Mouse (Mus musculus) CH12F3 (cell line): ENCODE measurements around the gene Gzmb.
"Not testable (repeated sequence)": the region's sequence is repeated elsewhere in the genome, so short reads cannot be mapped to it uniquely, and the experiment has no call there.

Experiments
- in situ Hi-C: fragments of 300-500 bp; cut with MboI; formaldehyde crosslinking; loops from 2 replicates; pipeline ENCODE4 v1.14.3; 2020; ENCODE audit warnings: low sequenced_read_pairs

Gzmb gene

DNA sequence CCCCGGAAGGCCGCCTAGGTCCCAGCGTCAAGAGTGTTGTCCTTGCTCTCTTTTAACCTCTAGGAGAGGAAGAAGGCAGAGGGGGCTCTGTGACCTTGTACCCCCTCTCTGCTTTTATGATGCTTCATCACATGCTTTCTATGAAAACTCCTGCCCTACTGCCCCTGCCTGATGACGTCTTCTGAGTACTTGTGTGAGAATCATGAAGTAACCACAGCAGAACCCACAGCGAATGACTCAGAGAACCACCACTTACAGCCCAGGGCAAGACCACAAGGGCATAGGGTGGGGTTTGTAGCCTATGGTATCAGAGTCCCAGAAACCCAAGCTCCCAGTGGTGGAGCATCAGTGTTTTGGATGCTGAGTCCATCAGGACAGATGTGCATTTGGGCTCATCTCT lies at the start of gene Gzmb:
TSS of gene Gzmb (minus strand) at position 108 of the 400 bp plus-strand sequence.
- in situ Hi-C loops, result no loop called here

DNA sequence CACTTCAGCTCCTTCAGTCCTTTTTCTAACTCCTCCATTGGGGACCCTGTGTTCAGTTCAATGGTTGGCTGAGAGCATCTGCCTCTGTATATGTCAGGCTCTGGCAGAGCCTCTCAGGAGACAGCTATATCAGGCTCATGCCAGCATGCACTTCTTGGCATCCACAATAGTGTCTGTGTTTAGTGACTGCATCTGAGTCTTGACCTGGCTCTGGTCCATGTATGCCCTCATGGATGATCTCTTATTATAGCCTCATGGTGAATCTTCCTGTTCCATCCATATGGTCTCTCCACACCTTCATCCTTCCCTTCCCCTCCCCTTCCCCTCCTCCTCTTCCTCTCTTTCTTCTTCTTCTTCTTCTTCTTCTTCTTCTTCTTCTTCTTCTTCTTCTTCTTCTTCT lies 49.7 kb upstream of the Gzmb start:
- in situ Hi-C loops, result not testable (repeated sequence)

DNA sequence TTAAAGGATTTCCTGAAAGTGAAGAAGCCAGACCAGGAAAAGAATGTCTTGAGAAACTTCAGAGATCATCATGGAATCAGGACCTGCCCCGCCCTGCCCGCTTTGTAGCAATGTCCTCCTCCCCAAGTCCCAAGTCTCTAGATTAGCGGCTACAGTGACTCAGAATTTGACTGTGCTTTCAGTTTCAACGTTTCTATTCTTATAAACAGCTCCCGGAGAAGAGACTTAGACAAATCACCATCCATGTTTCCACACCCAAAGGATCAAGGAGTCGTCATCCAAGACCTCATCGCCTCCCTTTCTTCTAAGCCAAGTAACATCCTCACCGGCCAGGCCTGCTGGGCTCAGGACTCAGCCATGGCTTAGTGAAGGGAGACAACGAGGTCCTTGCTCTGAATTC lies 48.2 kb upstream of the Gzmb start:
- in situ Hi-C loops, result no loop called here

DNA sequence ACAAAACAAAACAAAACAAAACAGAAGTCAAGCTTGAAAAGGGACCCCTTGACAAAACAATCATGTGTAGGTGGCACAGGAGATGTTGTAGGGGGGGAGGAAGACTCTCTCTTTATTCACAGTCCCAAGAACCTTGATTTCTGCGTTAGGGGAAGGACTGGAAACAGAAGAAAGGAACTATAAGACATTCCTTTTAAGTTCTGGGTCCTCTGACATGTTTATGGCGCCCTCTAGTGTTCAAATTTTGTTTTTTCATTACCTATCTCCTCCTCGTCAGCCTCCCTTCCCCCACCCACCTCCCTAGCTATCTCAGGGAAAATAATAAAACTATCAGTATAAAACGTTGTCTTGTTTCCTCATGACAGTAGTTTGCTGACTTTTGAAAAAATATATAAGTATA lies 42.1 kb upstream of the Gzmb start:
- in situ Hi-C loops, result no loop called here

DNA sequence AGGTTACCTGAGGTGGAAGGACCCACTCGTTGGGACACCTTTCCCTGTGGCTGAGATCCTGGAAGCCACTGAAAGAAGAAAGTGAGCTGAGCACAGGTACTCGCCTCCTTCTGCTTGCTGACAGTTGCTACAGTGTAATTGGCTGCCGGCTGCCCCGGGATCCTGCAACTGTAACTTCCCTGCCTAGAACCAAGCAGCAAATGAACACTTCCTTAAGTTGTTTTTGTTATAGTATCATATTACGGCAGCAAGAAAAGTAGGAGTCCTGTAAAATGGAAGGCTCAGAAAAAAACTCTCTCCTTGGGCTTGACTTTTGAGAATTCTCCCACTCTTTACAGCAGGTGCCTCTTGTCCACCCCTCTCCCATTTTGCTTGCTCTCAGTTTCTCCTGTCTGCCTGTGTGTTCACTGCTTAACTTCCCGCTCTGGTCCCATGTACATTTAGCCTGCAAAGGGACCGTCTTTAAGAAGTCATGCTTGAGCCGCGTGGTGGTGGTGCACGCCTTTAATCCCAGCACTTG lies 41.5 kb upstream of the Gzmb start:
- in situ Hi-C loops, result no loop called here

DNA sequence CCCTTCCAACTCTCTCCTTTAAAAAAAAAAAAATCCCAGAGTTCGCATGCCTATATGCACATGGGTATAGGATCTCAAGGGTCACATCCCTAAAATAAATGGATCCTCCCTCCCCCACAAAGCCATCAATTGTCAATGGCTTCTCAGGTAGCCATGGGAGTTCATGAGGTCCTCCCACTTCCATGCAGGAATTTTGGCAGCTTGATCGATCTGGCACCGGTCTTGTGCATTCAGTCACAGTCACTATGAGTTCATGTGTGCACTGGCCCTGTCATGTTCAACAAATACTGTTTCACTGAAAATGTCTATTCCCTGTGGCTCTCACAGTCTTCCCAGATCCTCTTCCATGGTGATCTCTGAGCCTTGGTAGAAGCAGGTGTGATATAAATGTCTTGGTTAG lies 40.0 kb upstream of the Gzmb start:
- in situ Hi-C loops, result no loop called here

DNA sequence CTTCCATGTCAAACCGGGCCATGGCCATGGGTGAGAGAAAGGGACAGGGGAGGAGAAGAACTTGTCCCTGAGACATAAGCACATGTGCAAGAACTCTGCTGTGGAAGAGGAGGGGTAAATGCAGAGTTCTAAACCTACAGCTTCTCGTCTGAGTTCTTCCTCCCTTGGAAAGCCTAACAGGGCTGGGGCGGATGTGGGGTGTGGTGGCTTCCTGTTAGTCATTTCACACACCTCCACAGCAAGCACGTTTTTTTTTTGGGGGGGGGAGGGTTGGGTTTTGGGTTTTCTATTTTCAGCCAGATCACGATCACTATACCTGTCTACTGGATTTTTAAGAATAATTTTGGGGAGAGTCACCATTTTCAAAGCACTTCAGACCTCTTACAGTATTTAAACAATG lies 34.7 kb upstream of the Gzmb start:
- in situ Hi-C loops, result no loop called here

DNA sequence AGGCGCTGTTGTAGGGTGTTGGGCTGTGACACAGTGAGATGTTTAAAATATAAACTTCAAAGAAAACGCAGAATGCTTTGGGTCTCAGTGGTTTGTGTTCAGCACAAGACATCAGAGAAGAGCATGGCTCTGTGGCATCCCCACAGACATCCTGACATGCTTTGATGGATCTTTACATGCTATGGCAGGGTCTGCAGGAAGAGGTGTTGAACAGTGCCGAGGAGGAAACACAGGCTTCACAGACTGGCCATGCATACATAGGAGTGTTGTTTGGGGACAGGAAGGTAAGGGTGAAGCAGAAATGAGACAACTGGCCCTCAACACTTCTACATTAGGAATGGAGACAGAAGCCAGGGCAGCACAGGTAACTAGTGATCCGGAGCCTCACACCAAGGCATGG lies 34.0 kb upstream of the Gzmb start:
- in situ Hi-C loops, result no loop called here

DNA sequence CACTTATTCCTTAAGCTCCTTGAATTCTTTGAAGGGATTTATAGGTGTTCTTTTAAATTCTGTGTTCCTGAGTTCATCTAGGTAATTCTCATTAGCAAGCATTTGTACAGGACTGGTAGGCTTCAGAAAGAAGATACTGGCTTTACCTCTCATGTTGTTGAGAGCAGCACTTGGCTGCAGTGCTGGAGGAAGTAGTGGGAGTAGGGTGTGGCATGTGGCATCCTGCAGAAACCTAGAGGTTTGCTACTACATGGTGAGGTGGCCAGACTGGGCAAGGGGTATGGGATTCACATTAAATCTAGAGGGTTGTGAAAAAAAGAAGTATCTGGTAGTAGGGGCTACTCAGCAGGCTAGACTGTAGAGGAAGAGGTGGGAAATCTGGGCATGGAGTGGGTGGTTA lies 31.1 kb upstream of the Gzmb start:
- in situ Hi-C loops, result no loop called here

DNA sequence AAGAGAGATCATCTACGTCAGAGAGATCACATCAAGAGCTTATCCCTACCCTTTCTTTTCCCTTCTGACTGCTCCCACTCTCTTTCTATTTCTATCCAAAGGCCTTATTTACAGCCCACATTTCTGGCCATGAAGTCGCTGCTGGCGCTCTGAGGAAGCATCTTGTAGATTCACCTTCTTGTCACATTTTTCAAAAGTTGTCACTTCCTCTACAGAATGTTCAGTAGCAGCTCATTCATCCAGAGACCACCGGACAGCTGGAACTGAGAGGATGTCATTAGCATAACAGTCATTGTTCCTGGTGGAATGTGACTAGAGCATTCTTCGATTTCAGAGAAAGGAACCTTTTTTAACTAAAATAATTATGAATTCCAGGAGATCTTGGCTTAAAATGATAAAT lies 26.6 kb upstream of the Gzmb start:
- in situ Hi-C loops, result no loop called here

DNA sequence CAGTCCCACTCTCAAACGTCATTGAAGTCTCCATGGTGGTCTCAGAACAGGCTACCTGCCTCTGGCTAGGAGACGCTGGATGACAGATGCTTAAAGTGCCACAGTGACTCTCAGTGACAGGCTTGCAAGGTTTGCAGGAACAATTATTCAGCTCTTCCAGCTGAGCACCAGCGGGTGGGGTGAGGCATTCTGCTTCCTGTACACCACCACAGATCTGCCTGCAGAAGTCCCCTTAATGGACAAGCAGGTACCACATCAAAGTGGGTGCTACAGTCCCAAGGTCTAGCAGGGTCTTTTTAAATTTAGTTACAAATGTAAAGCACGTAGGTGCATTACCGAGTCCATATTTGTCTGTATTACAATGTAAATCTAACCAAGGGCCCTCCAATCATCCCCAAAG lies 25.7 kb upstream of the Gzmb start:
- in situ Hi-C loops, result no loop called here

DNA sequence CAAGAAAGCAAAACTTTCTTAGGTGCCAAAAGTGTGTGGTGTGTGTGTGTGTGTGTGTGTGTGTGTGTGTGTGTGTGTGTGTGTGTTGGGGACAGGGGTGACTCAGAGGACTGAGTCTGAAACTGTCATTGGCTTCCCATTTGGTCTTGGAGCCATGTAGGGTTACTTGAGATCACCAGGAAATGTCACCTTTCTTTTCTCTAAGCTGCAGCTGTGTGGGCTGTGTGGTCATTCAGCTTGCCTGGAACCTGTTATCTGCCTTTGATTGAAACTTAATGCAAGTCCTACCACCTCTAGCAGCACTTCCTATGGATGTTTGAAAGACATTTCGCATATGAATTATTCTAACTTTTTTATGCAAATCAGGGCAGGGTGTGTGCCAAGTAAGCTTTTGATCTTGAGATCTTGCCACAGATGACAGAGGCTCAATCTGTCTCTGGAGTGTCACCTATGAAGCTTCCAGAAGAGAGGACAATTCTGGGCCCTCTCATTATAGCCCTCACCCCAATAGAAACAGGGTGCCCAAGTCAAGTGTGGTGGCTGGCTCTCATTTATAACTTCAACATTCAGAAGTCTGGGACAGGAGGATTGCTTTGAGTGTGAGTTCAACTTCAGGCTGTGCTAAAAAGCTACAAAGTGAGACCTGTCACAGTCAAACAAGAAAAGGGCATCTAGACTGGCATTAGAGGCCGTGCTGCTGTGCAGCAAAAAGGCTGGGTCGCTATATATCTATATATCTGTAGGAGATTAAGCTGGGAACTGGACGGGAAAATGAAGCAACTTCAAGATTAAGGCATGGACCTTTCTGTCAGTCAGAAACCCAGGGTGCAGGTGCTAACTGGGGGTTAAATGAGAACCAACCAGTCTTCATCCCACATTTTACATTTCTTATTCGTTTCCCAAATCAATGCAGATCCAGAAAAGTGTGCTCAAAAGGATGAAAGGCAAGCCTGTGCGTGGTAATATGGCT lies 22.6 kb upstream of the Gzmb start:
- in situ Hi-C loops, result no loop called here

DNA sequence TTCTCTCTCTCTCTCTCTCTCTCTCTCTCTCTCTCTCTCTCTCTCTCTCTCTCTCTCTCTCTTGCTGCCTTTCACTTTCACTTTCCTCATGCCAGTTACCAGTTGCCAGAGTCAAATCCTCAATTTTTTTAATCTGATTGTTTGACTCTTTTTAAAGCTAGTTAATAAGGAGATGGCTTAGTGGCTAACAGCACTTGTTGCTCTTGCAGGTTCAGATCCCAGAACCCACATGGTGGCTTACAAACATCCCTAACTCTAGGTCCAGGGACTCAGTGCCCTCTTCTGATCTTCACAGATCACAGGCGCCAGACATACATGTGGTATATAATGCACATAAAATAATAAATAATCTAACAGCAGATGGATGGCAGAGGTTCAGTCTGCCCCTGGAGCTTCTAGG lies 21.8 kb upstream of the Gzmb start:
- in situ Hi-C loops, result no loop called here

DNA sequence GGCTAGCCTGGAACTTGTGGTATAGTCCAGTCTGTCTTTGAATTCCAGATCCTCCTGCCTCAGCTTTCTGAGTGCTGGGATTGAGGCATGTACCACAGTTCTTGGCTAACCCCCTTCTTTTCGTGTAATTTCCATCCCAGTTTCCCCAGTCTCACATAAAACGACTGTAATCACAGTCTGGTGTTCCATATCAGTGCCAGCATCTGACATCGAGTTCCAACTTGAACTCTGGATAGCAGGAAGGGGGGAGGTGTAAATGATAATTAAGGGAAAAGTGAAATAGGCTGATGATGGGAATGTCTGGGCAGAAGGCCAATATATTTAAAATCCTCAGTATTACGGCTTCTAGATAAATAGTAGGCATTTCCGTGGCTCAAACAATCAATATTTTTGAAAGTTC lies 19.0 kb upstream of the Gzmb start:
- in situ Hi-C loops, result no loop called here

DNA sequence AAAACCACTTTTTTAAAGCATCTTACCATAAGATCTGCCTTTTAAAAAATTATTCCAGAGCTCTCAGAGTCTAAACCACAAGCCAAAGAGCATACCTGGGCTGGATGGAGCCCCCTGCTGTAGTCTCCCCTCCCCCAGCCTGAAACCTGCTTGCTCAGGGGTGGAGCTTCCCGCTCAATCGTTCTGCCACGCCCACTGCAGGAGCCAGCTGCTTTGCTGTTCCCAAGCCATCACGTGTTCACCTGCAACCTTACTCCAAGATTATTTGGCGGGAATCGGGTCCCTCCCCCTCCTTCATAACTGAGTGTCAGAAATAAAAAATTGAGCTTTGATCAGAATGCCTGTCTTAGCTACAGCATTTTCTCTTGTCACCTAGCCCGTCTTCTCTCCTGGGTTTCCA lies 16.6 kb upstream of the Gzmb start:
- in situ Hi-C loops, result not testable (repeated sequence)

DNA sequence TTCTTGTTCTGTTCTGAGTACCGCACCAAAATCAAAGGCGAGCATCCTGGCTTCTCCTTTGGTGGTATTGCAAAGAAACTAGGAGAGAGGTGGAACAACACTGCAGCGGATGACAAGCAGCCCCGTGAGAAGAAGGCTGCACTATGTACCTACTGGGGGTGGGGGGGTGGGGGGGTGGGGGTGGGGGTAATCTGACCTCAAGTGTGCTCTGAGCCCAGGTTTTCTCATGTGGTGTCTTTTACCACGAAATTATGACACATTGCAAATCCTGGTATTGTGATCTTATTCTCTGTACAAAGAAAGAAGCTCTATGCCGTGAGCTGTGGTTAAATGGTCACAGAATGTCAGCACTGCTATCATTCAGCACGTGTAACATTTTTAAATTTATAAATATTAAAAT lies 14.0 kb upstream of the Gzmb start:
- in situ Hi-C loops, result not testable (repeated sequence)

DNA sequence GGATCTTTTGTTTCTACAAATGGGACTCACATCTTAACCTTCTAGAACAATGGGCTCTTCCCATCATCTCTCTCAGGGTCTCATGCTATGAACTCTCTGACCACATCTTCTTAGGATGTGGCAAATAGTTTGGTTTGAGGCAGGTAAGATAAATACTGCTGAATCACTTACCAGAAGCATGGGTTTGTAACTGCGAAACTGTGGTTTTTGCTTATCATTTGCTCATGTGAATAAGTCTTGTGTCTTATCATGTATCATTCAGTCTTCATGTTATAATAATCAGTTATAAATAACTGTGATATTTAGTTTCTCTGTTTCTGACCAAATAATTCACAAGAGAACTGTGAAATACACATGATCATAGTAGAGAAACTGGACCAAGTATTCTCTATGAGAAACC lies 4.0 kb upstream of the Gzmb start:
- in situ Hi-C loops, result no loop called here

DNA sequence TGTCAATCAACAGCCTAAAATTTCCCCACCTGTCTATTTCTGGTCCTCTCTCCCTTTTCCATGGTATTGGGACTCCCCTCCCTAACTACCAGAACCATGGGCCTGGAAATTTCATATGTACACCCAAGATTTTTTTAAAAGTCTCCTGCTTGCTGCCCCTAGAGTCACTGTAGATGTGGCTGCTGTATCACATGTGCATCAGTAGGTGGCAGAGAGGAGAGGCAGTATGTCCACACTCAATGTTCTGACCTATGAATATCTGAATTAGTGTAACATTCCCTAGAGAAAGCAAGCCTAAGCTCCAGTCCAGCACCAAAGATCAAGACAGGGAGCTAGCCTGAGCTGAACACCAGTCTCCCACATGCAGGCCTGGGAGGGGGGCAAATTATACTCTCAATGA lies 21.7 kb downstream of the Gzmb start:
- in situ Hi-C loops, result no loop called here

DNA sequence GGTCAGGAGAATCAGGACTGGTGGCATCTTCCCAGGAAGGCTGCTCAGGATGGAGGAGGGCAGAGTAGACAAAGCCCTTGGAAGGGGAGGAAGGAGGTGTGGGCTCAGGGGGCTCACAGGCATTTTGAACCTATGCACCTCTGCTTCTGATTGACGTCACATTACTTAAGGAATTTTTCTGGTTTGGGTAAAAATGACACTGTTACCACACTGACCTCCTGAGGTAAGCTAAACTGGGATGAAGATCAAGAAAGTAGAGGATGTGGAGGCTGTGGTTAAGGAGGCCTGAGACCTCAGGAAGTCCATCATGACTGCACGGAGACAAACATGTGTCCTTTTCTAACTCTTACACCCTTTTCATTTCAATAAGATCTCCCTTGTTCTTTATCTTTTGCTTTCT lies 27.5 kb downstream of the Gzmb start, which contains the start of gene Gzmc:
TSS of gene Gzmc (minus strand) at position 101 of the 400 bp plus-strand sequence.
- in situ Hi-C loops, result no loop called here

DNA sequence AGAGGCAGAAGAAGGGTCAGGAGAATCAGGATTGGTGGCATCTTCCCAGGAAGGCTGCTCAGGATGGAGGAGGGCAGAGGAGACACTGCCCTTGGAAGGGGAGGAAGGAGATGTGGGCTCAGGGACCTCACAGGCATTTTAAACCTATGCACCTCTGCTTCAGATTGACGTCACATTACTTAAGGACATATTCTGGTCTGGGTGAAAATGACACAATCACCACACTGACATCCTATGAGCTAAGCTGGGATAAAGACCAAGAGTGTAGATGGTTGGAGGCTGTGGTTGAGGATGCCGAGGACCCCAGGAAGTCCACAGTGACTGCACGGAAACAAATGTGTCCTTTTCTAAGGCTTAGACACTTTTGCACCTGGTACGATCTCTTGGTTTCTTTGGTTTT lies 50.7 kb downstream of the Gzmb start, which contains the start of gene Gzmf:
TSS of gene Gzmf (minus strand) at position 101 of the 400 bp plus-strand sequence.
- in situ Hi-C loops, result no loop called here
